Mouse (Mus musculus) midbrain, postnatal 0 days (tissue): ENCODE measurements around the gene Ubap2. TPM values are rescaled to one million over a fixed set of nuclear protein-coding genes. Genes with fewer than 3 reads are reported as not detected.

Experiments
- ATAC-seq: fragments of 200-750 bp; cut with Nextera tagmentation; 2 replicates; pipeline ENCODE4 v1.8.0; 2017; ENCODE audit warnings: moderate number of reproducible peaks, mild to moderate bottlenecking, moderate TSS enrichment, moderate library complexity; ENCODE audit not compliant: low FRiP score
- DNase-seq: peaks from one replicate; pipeline ENCODE4 v3.0.0-alpha.2; 2015; ENCODE audit warnings: low spot score
- H3K27ac ChIP-seq: fragments of 300-500 bp; sonication (generic); 2 replicates; pipeline ENCODE4 v1.5.1; 2014; ENCODE audit warnings: low read depth, mild to moderate bottlenecking, low read length, mixed read lengths
- H3K27me3 ChIP-seq: fragments of 300-500 bp; sonication (generic); 2 replicates; pipeline ENCODE4 v1.6.1; 2014; ENCODE audit warnings: low read length, control low read depth, mixed read lengths; ENCODE audit not compliant: insufficient read depth
- H3K36me3 ChIP-seq: fragments of 300-500 bp; sonication (generic); 2 replicates; pipeline ENCODE4 v1.6.1; 2014; ENCODE audit warnings: low read length, control low read depth, mixed read lengths; ENCODE audit not compliant: insufficient read depth
- H3K4me1 ChIP-seq: fragments of 300-500 bp; sonication (generic); 2 replicates; pipeline ENCODE4 v1.6.1; 2014; ENCODE audit warnings: mild to moderate bottlenecking, control low read depth, antibody characterized with exemption, low read length, mixed read lengths; ENCODE audit not compliant: insufficient read depth
- H3K4me2 ChIP-seq: fragments of 300-500 bp; sonication (generic); 2 replicates; pipeline ENCODE4 v1.6.1; 2014; ENCODE audit warnings: low read depth, mild to moderate bottlenecking, low read length, mixed read lengths; ENCODE audit not compliant: poor library complexity, severe bottlenecking
- H3K4me3 ChIP-seq: fragments of 300-500 bp; sonication (generic); 2 replicates; pipeline ENCODE4 v1.5.1; 2014; ENCODE audit warnings: low read depth, mild to moderate bottlenecking, low read length, moderate library complexity
- H3K9ac ChIP-seq: fragments of 300-500 bp; sonication (generic); replicated peaks from 2 replicates; pipeline ENCODE4 v1.6.1; 2014; ENCODE audit warnings: mild to moderate bottlenecking, low read length, moderate library complexity, mixed read lengths; ENCODE audit not compliant: poor library complexity, severe bottlenecking
- H3K9me3 ChIP-seq: fragments of 300-500 bp; sonication (generic); 2 replicates; pipeline ENCODE4 v1.6.1; 2016; ENCODE audit warnings: low read length, control low read depth
- CTCF ChIP-seq: IDR thresholded peaks from 2 replicates; pipeline ENCODE4 v1.5.1; 2016; ENCODE audit warnings: antibody characterized with exemption, mild to moderate bottlenecking
- WGBS: fragments of 180-500 bp; shearing (Covaris S2); extraction: QIAGEN DNeasy Blood & Tissue Kit; methylation state at CpG from one replicate; pipeline ENCODE4 v1.1.7; 2014; 5-methylcytosine and 5-hydroxymethylcytosine counted together
- polyA plus RNA-seq: library from polyadenylated mRNA; unstranded; fragments of >200 nt; fragmentation: Nextera tagmentation; extraction: Ambion mirVana; gene quantifications from 2 replicates; pipeline ENCODE4 v1.2.1, GENCODE M21; 2015
- total RNA-seq: library from RNA; depleted of rRNA; stranded (reverse); fragments of >200 nt; gene quantifications from 2 replicates; pipeline ENCODE4 v1.2.3, GENCODE M21; 2014

Ubap2 gene
- total and polyA plus RNA-seq, 2 experiments from 2014 or later = 36.1 to 38.5 TPM

DNA sequence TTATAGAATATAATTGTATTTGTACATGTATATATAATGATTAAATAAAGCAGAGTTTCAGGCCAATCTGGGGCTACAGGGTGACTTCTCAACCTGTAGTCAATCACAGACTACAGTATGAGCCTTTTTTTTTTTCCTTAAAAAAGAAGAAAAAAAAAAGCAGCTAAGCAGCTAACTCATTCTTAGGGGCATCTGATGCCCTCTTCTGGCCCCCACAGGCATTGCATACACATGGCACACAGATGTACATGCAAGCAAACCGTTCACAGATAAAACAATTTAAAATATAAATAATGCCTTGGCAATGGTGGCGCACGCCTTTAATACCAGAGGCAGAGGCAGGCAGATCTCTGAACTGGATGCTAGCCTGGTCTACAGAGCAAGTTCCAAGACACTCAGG, 48.6 kb downstream of the Ubap2 start:
- peak; percentile 53 for DNase-seq
- Histone ChIP-seq H3K4me2 (no peak overlapping the region), H3K9ac (no peak overlapping the region), H3K36me3 (peaks cover 22% of the 10 kb centered on the region), H3K4me3 (no peak overlapping the region), H3K9me3 (no peaks in the 10 kb centered on the region), H3K27me3 (no peaks in the 10 kb centered on the region), H3K4me1 (no peaks in the 10 kb centered on the region), H3K27ac (no peak overlapping the region)
- ATAC-seq = no peak
- WGBS = 87% methylated on average over 3 of the region's 3 CpGs
- peak; percentile 77 for TF ChIP-seq CTCF

GRCm38 (mm10) chr4:41225412-41225811, 49.5 kb downstream of the Ubap2 start:
- no peak overlapping the region for H3K4me2 ChIP-seq
- H3K4me3 ChIP-seq = no peak overlapping the region
- DNase-seq (peak; percentile 54), ATAC-seq (no peak)
- H3K9ac ChIP-seq = no peak overlapping the region
- 53% methylated on average over 1 of the region's 1 CpGs for WGBS
- TF ChIP-seq CTCF = peak; percentile 67
- H3K27me3 ChIP-seq = no peaks in the 10 kb centered on the region
- H3K27ac ChIP-seq = no peak overlapping the region
- H3K4me1 ChIP-seq = no peaks in the 10 kb centered on the region
- H3K36me3 ChIP-seq = peaks cover 24% of the 10 kb centered on the region
- no peaks in the 10 kb centered on the region for H3K9me3 ChIP-seq

- TF ChIP-seq CTCF = no peak
- no peaks in the 10 kb centered on the region for H3K9me3 ChIP-seq
These were observed 66.9 kb downstream of the Ubap2 start for GRCm38 (mm10) chr4:41208050-41208449.

DNA sequence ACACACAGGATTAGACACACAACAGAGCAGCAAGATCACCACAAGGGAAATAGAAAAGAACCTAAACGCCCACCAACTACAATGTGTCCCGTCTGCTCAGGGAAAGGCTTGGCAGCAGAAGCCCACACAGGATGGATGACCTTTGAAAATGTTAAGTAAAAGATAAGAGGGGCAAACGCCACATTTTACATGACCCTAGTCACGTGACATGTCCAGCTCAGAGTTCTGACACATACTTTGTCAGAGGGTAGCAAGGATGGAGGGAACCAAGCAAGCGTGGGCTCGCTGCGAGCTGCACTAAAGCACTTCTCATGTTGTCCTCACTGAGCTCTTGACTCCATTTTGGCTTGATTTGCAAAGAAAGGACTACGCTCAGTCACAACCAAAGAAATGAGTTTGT, 69.2 kb downstream of the Ubap2 start:
- Histone ChIP-seq H3K9me3 (no peaks in the 10 kb centered on the region), H3K9ac (no peak overlapping the region), H3K4me2 (no peak overlapping the region), H3K27ac (no peak overlapping the region), H3K4me3 (no peak overlapping the region), H3K4me1 (no peaks in the 10 kb centered on the region), H3K27me3 (no peaks in the 10 kb centered on the region), H3K36me3 (peaks cover 81% of the 10 kb centered on the region)
- no peak for TF ChIP-seq CTCF
- WGBS = 93% methylated on average over 8 of the region's 8 CpGs
- no peak for ATAC-seq
- no peak for DNase-seq

More at GRCm38 (mm10) chr4:41208050-41208449, 66.9 kb downstream of the Ubap2 start:
- Histone ChIP-seq H3K4me1 (no peaks in the 10 kb centered on the region), H3K27me3 (no peaks in the 10 kb centered on the region), H3K36me3 (peaks cover 69% of the 10 kb centered on the region), H3K4me2 (no peak overlapping the region), H3K9ac (no peak overlapping the region), H3K4me3 (no peak overlapping the region), H3K27ac (no peak overlapping the region)
- ATAC-seq (no peak), DNase-seq (no peak)
- 95% methylated on average over 4 of the region's 4 CpGs for WGBS

DNA sequence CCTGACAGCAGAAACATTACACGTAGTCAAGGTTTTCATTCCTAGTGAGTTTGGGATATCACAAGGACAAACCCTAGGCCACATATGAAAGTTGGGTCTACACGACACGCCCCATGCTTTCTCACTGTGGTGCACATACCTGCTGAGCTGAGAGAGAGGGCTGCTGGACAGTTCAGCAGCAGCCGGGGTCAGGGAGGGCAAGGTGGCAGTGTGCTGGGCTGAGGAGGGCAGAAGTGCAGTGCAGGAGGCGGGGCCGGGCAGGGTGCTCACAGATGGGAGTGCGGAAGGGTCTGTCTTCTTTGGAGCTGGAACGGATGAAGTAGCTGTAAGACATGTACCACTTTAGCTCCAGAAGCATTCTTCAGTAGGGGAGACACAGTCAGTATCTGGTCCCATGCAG, 72.8 kb downstream of the Ubap2 start:
- no peak for ATAC-seq
- TF ChIP-seq CTCF = no peak
- no peaks in the 10 kb centered on the region for H3K9me3 ChIP-seq
- H3K4me2 ChIP-seq = no peak overlapping the region
- DNase-seq = no peak
- H3K27me3 ChIP-seq = no peaks in the 10 kb centered on the region
- H3K4me3 ChIP-seq = no peak overlapping the region
- no peak overlapping the region for H3K27ac ChIP-seq
- H3K9ac ChIP-seq = no peak overlapping the region
- H3K4me1 ChIP-seq = no peaks in the 10 kb centered on the region
- H3K36me3 ChIP-seq = peaks cover 82% of the 10 kb centered on the region
- WGBS = 94% methylated on average over 8 of the region's 8 CpGs

DNA sequence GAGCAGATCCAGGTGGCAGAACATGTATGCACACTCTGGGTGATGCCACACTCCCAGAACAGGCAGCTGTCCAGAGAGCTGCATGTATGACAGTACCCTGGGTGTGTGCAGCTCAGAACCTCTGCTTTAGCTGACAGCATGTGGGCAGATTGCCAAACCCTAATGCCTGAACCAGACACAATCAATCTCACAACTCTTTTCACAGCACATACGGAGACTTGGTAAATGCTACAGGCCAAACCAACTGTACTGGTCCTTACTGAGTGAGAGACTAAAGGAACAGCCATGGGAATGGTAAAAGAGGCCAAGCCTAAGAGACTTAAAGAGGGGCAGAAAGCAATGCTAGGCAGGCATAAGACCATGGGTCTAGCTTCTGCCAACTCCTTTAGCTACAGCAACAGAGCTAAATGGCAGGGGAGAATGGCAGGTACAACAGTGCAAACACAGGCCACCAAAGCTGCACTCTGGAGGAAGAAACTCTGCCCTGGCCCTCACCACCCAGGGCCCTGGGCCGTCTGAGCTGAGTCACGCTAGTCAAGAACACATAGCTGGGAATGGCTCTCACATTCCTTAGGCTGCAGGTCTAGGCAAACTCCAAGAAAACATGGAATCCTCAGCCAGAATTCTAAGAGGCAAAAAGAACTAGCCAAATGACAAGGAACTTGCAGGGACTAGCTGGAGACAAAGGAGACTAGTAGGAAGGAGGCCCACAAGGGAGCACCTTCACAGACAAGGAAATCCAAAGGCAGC, 77.9 kb downstream of the Ubap2 start:
- Histone ChIP-seq H3K4me1 (no peaks in the 10 kb centered on the region), H3K36me3 (peaks cover 68% of the 10 kb centered on the region), H3K27ac (no peak overlapping the region), H3K9me3 (no peaks in the 10 kb centered on the region), H3K4me2 (no peak overlapping the region), H3K27me3 (no peaks in the 10 kb centered on the region), H3K9ac (no peak overlapping the region), H3K4me3 (no peak overlapping the region)
- ATAC-seq (no peak), DNase-seq (peak; percentile 23)
- 64% methylated on average over 3 of the region's 3 CpGs for WGBS
- TF ChIP-seq CTCF = no peak
